Mouse (Mus musculus): ENCODE measurements at regions not wholly inside any gene's neighbourhood (a gene's known extent, or its start where the extent isn't known, plus 50 kb on each side); places are given as distances from the start of the nearest gene placed in this dataset.

DNA sequence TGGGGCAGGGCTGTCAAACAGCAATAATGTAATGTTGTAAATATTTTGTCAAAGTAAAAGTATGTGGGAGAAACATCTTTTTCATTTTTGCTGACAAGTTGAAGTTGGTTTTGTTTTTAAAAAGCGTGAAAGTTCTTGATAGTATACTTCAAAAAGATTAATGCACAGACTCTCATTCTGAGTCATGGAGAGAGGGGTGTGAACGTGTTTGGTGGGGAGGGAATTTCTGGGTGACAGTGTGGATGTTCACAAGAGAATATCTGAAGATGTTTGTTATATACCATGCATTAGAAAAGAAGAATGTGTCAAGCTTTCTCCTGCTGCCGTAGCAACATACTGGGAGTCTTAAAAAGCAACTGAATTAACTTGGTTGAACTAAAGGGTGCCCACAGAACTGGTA, 57.0 kb downstream of the Rps29 start:
- no peak for DNase-seq (ENCODE audit: low read depth, low spot score)

DNA sequence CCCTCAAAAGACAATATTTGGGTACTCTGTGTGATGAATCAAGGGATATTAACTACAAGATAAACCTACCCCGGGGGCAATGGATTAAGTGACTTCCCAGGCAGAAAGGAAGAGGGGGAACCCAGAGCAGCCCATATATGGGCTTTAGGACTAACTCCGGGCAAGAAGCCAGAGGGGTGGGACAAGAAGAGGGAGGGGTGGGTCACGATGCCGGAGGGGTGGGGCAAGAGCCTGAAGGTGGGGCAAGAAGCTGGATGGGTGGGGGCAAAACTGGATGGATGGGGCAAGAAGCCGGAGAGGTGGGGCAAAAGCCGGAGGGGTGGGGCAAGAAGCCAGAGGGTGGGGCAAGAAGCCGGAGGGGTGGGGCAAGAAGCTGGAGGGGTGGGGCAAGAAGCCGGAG, 64.1 kb downstream of the Rps29 start:
- DNase-seq (ENCODE audit: low read depth, low spot score) = no peak

DNA sequence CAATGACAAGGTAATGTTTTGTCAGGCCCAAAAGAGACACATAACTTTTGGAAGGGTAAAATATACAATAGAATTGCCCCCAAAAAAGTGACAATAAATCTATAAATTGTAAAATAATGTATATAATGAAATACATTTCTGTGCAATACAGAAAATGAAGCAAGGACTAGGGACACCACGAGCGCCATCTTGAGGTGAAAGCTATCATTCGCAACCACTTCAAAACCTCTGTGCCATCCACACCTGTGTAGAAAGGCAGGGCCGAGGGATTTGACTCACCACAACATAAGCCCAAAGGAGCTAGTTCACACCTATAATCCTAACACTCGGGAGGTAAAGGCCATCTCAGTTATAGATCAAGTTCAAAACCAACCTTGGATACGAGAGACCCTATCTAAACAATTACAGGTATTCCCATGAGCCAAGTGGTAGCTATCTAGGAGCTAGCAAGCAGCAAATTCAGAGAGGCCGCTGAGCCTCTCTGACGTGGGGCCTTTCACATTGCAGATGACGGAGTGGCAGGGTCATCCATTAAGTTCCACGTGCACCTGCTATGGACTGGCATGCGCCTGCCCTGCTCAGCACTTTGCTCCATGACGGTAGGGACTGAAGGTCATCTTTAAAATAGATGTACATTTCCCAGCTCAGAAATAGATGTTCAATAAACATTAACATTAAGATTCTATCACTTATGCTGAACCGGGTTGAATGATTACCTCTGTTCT, 65.8 kb downstream of the Rps29 start:
- DNase-seq (ENCODE audit: low read depth, low spot score) = peak; percentile 40

DNA sequence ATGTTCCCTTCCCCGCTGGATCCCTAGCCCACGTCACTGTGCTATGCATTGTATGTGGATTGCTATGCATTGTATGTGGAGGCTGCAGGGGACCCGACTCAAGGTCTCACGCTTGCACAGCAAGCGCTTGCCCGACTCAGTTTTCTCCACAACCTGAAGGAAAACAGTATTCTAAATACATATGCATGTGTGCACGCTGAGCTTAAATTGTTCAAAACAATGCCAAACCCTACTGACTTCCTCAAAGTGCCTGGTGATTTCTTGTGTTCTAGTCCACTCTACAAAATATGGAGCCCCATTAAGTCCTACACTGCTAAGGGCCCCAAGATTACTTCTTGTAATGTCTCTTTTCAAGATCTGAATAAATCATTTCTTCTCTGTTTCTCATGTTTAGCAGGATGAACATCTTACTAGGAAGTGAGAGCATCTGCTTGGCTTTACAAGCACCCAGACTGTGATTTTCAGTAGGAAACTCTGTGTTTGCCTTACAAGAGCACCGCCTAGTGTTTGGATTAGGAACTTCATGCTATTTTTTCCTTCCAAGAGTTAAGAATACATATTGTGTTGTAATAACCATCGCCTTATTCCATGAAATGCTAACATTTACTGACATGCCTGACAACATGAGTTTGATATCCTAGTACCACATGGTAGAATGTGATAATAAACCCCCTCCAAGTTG, 70.9 kb downstream of the Rps29 start:
- peak; percentile 71 for DNase-seq (ENCODE audit: low read depth, low spot score)

DNA sequence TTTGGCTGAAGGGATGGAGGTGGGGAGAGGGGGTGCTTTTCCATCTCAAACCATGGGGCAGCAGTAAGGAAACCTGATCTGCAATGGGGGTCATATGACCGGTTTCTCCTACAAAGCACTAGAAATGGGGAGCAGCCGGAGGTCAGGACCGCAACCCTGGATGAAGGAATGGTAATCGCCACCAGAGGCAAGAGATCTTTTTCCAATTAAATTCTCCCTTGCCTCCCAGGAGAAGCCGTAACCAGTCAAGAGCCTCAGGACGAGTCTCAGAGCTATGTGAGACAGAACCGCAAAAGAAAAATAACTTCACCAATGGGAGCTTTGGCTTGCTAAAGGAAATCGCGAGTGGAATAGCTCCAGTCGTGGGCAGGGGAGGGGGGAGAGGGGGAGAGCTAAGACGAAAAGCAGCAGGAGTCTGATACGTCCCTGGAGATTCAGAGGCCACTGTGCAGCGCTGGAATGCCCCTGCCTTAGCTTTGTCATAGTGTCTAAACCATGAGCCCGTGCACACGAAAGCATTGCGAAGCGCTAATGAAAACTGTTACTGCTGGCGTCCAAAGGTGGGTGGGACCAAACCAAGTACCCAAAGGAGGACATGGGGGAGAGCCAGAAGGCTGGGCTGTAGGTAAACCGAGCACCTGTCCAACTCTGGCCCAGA, 73.3 kb downstream of the Rps29 start:
- no peak for DNase-seq (ENCODE audit: low read depth, low spot score)

DNA sequence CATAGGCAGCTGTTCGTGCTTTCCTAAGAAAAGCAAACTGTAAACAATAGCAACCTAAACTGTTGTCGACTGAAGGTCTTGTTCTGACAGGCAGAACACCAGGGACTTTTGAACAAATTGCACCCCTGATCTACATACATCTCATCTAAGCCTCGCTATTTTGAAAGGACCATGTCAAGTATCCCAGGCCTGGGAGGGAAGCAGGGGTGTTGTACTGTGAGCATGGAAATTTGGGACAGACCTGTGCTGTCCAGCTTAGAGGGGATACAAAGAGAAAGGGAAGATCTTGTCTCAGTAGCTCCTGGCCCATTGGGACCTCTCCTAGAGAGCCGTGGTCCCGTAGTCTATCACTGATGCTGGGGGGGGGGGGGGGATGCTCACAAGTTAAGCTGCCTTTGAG, 74.3 kb downstream of the Rps29 start:
- DNase-seq (ENCODE audit: low read depth, low spot score) = no peak

DNA sequence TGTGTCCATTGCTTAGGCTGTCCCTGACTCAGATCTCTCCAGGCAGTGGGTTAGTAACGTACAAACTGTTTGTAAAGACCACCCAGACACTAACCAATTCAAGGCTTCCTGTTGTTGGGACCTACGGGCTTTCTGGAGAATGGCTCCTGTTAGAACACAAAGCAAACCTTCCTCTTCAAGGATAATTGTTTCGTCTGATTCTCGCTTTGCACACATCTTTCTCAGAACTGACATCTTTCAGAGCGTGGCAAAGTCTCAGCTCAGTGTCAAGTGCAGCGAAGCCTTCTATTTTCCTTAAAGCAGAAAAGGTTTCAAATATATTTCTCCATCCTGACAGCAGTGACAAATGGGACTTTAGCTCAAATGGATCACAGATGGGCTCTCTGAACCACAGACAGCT, 76.9 kb downstream of the Rps29 start:
- DNase-seq (ENCODE audit: low read depth, low spot score) = no peak

DNA sequence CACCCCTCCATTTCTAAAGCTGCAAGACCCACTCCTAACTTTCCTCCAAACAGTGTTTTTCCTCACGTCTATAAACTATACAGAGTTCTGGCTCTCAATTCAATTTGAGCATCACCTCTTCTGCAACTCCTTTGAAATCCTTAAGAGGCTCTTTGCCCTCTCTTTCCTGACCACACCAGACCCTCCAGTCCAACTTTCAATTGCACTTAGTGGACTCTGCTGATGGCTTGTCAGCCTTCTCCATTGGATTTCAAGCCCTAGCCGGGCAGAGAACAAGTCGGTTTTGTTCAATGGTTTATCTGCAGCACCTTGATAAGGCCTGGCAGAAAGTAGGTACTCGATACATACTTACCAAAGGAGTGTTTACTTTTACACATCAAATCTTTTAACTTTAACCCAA, 119.4 kb downstream of the Rps29 start:
- DNase-seq (ENCODE audit: low read depth, low spot score) = no peak

DNA sequence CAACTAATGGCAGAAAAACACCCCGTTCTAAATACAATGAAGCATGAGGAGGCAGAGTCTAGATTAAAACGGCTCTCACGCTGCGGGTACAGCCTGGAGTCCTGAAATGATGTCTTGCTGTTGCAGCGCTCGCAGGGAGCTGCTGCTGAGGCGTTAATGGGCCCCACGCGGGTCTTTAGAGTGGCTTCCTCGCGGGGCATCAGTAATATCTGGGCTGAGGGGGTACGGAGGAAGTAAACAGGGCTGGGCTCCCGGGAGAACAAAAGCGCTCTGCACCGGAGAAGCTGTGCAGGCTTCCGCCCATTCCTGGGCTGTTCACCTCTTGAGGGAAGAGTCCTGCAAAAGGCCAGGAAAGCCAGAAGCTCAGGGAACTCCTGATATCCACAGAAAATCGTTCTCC, 135.4 kb downstream of the Rps29 start:
- DNase-seq (ENCODE audit: low read depth, low spot score) = no peak

DNA sequence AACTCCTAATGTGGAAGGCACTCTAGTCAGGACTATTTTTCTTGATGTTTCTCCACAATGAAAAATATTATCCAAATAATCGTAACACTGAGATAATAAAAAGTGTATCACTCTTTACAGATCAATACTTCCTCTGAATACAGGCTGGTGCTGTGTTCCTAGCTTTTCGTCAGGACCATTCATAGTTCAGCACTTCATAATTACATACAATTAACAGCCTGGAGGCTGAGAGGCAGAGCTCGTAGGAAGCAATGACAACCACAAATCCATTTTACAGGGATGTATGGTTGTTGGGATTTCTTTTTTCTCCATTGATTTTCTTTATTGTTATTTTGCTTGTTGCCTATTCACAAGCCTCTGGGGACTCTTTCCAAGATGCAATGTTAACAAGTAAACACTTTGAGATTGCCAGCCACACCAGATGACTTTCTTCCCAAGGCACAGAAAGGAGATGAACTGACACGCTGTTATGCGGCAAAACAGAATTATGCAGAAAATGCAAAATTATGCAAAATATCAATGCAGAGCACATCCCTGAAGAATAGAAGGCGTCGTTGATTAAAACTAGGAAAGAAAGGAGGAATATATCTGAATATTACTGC, 142.2 kb downstream of the Rps29 start:
- no peak for DNase-seq (ENCODE audit: low read depth, low spot score)

DNA sequence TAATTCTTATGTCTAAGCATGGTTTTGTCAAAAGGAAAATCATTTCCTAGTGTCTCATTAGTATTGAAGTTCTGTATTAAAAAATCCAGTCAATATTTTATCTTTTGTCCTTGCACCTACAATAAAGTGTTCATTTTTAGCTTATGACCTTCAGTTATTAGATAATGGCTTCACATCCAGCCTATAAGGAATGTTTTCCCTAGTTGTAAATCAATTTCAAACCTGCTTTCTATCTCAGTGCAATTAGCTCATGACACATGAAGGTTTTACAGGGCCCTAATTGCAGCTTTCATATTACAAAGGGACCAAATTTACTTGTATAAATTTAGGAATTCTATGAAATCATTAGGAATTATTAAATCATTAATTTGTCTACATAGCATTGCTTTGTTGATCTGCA, 153.8 kb downstream of the Rps29 start:
- DNase-seq (ENCODE audit: low read depth, low spot score) = no peak

DNA sequence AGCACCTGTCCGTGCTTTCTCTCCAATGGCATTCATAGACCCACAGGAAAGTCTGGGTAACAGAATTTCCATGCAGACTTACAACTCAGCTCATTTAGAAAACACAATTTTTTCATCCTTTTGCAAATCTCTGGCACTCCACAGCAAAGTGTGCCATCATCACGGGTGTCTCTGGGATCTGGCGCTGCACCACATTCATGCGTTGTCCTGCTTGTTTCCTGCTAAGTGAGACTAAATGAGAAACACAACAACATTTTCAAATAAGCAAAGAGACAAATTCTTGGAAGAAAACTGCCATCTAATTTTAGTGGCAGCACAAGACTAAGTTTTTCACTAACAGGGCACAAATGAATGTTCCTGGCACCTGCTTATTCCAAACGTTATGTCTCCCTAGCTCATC, 156.9 kb downstream of the Rps29 start:
- no peak for DNase-seq (ENCODE audit: low read depth, low spot score)

DNA sequence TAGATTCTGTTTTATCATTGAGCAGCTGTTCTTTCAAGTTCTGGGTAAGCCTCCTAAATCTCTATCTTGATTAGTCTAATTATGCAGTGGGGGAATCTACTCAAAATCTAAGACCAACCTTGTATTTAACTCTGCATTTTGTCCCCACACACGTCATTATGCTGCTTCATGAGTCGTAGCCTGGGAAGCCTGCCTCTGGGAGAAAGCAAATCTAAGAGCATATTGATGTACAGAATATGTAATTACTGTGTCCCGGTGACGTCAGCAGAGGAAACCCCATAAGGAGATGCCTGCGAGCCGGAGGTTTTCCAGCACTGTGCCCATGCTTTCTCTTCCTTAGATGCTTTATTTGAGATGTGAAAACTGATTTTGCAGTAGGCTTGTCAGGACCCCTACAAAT, 161.7 kb downstream of the Rps29 start:
- DNase-seq (ENCODE audit: low read depth, low spot score) = no peak

DNA sequence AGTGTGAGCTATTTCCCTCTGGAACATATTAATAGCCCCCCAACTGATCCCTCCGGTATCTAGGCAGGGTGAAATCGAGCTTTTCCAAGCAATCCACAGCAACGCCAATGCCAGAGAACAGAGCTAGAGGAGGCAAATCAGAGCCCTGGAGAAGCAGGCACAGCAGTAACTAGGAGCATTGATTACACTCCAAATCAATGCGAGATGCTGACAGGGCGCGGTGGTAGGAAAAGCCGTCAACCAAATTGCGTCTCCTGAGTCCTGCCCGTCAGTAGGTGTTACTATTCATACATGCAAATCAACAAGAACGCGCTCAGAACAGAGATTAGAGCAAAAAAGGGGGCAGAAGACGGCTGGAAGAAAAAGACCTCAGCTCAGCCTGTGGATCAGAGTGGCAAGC, 162.2 kb downstream of the Rps29 start:
- DNase-seq (ENCODE audit: low read depth, low spot score) = no peak

DNA sequence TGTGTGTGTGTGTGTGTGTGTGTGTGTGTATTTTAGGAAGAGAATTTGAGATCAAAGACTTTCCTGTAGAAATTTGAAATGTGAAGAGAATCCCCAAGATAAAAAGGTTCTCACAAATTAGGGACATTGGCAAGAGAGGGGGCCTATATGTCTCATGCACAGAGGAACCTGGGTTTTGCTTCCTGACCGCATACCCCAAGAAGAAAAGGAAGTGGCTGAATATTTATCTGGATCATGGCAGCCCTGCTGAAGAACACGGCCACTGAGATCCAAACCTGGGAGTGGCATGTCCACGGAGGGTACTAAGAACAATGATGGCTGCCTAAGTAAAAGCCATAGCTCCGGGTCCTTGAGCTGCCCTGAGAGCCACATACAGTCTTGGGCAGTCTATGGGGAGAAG, 178.3 kb downstream of the Rps29 start:
- no peak for DNase-seq (ENCODE audit: low read depth, low spot score)

DNA sequence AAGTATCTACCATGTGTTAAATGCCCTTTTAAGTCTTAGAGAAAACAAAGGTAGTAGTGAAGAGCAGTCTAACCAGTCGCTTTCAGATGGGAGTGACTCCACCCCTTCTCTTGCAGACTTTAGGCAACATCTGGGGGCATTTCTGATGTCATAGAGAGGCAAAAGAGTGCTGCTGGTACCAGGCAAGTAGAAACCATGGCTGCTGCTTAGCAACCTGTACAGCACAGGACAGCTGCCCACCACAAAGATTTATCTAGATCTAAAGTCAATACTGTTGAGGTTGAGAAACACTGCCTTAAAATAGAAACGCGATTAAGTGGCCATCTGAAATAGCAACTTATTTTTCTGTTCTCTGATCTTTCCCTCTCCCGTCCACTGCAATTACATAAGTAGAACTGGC, 178.8 kb downstream of the Rps29 start:
- no peak for DNase-seq (ENCODE audit: low read depth, low spot score)

DNA sequence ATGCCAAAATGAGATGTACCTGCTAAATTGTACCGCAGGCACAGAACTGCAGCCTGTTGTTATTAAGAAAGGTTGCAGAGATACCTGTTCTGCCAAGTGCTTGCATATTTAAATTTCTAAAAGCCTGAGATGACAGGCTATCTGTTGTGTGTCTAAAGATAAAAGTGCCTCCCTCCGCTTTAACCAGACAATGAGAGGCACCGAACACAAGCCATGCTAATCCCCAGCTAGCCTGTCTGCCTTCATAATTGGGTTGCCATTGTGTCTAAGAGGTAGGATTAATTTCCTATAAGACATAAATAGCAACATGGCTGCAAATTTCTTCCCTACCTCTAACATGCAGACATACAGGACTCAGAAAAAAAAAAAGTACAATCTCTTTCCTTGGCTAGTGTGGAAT, 179.8 kb downstream of the Rps29 start:
- DNase-seq (ENCODE audit: low read depth, low spot score) = no peak

DNA sequence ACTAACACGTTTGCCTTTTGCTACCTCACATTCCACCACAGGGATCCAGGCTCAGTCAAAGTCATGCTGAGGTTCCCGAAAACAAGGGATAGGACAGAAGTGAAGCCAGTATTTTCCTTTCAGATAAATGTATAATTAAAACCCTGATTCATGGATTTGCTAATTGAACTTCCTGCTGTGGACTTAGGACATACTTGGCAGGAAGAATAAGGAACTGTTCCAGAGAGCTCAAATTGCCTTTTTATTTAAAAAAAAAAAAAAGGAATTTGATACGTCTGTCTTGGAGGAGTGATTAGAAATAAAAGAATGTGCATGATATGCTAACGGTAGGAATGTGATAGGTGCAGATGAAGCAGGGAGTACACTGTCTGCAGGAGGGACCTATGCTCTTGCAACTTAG, 181.7 kb downstream of the Rps29 start:
- DNase-seq (ENCODE audit: low read depth, low spot score) = no peak

DNA sequence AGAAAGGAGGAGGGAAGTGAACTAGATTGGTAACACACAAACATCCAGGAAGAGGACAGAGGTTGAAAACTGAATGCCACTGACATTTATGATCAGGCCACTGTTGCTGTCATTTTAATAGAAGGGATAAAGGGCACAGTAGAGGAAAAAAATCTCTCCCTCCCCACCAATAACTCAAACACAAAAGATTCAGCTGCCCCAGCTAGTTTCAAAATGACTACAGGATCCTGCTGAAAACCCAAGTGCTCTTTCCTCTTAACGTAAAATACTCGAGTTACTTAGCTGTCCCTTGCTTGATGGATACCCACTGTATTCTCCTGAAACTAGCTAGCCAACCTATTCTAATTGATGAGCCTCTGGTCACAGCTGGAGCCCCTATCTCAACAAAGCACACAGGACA, 211.7 kb downstream of the Rps29 start:
- DNase-seq (ENCODE audit: low read depth, low spot score) = no peak

DNA sequence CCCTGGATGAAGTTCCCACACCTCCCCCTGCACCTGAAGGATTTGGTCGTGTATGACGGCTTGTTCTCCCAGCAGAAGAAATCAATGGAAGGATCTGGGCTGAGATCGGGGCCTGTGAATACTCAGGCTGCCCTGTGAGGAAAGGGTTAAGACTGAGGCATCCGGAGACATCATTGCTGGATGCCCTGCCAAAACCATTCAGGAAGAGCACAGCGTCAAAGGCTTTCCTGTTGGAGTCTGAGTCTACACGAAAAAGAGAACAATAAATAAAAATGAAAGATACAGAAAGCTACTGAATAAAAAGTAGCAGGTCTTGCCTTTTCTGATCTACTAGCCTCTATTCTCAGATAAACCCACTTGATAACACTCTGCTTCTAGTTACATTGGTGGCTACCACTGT, 248.4 kb downstream of the Rps29 start:
- no peak for DNase-seq (ENCODE audit: low read depth, low spot score)

DNA sequence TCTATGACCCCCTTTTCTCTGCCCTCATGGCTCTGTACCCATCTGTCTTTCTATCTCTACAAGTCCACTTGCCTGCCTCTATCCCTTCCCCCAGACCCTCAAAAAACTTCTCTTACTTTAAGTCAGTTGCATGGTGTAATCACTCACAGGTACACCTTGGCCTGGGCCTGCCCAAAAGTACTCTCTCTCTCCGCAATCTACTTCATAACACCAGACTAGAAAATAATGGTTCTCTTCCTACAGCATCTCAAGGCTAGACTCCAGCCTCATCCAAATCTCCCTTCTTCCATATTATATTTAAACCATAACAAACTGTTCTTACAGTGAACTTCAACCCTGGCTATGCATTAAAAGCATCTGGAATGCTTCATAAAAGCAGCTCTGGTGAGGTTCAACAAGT, 254.2 kb downstream of the Rps29 start:
- DNase-seq (ENCODE audit: low read depth, low spot score) = no peak

DNA sequence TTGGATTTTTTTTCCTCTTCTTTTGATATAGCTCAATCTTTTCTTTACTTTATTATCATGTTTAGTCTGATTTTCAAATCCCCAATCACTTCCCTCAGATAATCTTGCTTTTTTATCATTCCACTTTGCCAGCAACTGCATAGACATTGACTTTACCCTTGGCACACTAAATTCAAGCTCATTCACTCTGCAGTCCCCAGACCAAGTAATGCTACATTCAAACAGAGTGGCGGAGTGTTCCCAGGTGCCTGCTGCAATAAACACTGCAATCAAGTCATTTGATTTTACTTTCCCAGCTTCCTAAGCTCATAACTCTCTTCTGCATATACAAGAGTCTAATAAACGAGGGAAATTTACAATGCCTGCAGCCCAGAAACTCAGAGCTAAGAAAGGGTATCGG, 269.8 kb downstream of the Rps29 start:
- DNase-seq (ENCODE audit: low read depth, low spot score) = no peak

DNA sequence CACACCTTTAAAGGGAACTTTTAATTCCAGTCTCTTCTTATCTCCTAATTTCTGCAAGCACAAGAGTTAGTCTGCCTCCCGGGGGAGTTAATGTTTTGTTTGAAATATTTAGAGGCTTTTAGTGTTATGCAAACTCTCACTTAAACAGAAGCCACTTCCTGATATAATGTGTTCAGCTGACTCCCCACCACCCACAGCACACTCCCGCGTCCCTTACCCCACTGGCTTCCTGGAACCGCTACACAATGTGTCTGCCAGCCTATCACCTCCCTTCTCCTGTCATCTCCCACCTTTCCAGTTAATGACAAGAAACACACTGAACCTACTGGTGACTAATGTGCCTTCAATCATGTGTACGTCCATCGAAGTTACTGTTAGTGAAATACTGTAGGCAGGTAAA, 276.5 kb downstream of the Rps29 start:
- no peak for DNase-seq (ENCODE audit: low read depth, low spot score)

All from A20 (cell line).